Mouse (Mus musculus): Measurements from ENCODE around the gene Eaf2. TPM values are rescaled to one million over a fixed set of nuclear protein-coding genes. Genes with fewer than 3 reads are reported as not detected.

The Eaf2 gene
- total and polyA plus RNA-seq, 3 experiments: 3.5 to 7.4 (median 5.0) TPM

GRCm38 (mm10) chr16:36771703-36772102 lies 103.1 kb downstream of the Eaf2 start:
- H3K4me1 ChIP-seq (ENCODE audit: control insufficient read depth in 1 of 2, insufficient read depth in 2 of 2): peaks cover 3 to 5% of the 10 kb centered on the region in 2 experiments; a peak in 2 of 4 replicates
- H3K79me2 ChIP-seq (replicated peaks; ENCODE audit: control insufficient read depth, extremely low read depth, insufficient read depth, poor library complexity, severe bottlenecking): no peaks in the 10 kb centered on the region
- H3K4me2 ChIP-seq (ENCODE audit: insufficient read depth, low read depth, poor library complexity, severe bottlenecking): no peak overlapping the region
- no peak overlapping the region for H3K27ac ChIP-seq (ENCODE audit: insufficient read depth, low read depth)
- no peaks in the 10 kb centered on the region for H3K9me3 ChIP-seq (replicated peaks; ENCODE audit: low read length)
- peaks cover 1% of the 10 kb centered on the region for H3K27me3 ChIP-seq (replicated peaks)
- in situ Hi-C loops (cut with MboI; ENCODE audit: low pct_ligation_motif_present, low pct_unique_long_range_greater_than_20kb, low sequenced_read_pairs): no loop called here
- H3K4me3 ChIP-seq (replicated peaks in 1 of 3; ENCODE audit: low read depth in 2 of 3, low read length in 2 of 3, poor library complexity in 1 of 3): no peak overlapping the region
- TF ChIP-seq UBTF (IDR thresholded peaks at IDR 0.05; ENCODE audit: low read depth, low read length) (no peak), NRF1 (IDR thresholded peaks at IDR 0.05; ENCODE audit: low read depth, low read length) (no peak), RAD21 (IDR thresholded peaks at IDR 0.05; ENCODE audit: low read depth, low read length) (no peak), JUN (IDR thresholded peaks at IDR 0.05; ENCODE audit: insufficient read depth, low read depth, low read length) (no peak), GABPA (IDR thresholded peaks at IDR 0.05; ENCODE audit: insufficient replicate concordance, low read depth, low read length) (no peak), EP300 (IDR thresholded peaks at IDR 0.05; ENCODE audit: low read length) (no peak), PAX5 (IDR thresholded peaks at IDR 0.05; ENCODE audit: low read length) (no peak), CHD2 (IDR thresholded peaks at IDR 0.05; ENCODE audit: low read length) (no peak), SIN3A (IDR thresholded peaks at IDR 0.05; ENCODE audit: low read length) (no peak), CHD1 (IDR thresholded peaks at IDR 0.05; ENCODE audit: low read depth, low read length) (no peak), NELFE (IDR thresholded peaks at IDR 0.05; ENCODE audit: low read depth, low read length) (no peak), BHLHE40 (IDR thresholded peaks at IDR 0.05; ENCODE audit: low read depth, low read length) (no peak)
- H3K9ac ChIP-seq (ENCODE audit: insufficient read depth, low read depth): no peak overlapping the region
- dilution Hi-C loops (cut with MboI; ENCODE audit: extremely low pct_ligation_motif_present, extremely low pct_unique_long_range_greater_than_20kb, low sequenced_read_pairs): no loop called here
- no peaks in the 10 kb centered on the region for H3K36me3 ChIP-seq (replicated peaks in 1 of 2; ENCODE audit: control insufficient read depth in 1 of 2, insufficient read depth in 1 of 2, low read length in 1 of 2)
- no peak for DNase-seq (ENCODE audit: extremely low read depth)

GRCm38 (mm10) chr16:36771244-36771643 lies 103.6 kb downstream of the Eaf2 start:
- peaks cover 1% of the 10 kb centered on the region for H3K27me3 ChIP-seq (replicated peaks)
- no peaks in the 10 kb centered on the region for H3K36me3 ChIP-seq (replicated peaks in 1 of 2; ENCODE audit: control insufficient read depth in 1 of 2, insufficient read depth in 1 of 2, low read length in 1 of 2)
- no peaks in the 10 kb centered on the region for H3K79me2 ChIP-seq (replicated peaks; ENCODE audit: control insufficient read depth, extremely low read depth, insufficient read depth, poor library complexity, severe bottlenecking)
- H3K4me2 ChIP-seq (ENCODE audit: insufficient read depth, low read depth, poor library complexity, severe bottlenecking): no peak overlapping the region
- in situ Hi-C loops (cut with MboI; ENCODE audit: low pct_ligation_motif_present, low pct_unique_long_range_greater_than_20kb, low sequenced_read_pairs): no loop called here
- H3K9me3 ChIP-seq (replicated peaks; ENCODE audit: low read length): no peaks in the 10 kb centered on the region
- H3K27ac ChIP-seq (ENCODE audit: insufficient read depth, low read depth): no peak overlapping the region
- peaks cover 3 to 5% of the 10 kb centered on the region in 2 experiments; a peak in 2 of 4 replicates for H3K4me1 ChIP-seq (ENCODE audit: control insufficient read depth in 1 of 2, insufficient read depth in 2 of 2)
- no peak overlapping the region for H3K9ac ChIP-seq (ENCODE audit: insufficient read depth, low read depth)
- dilution Hi-C loops (cut with MboI; ENCODE audit: extremely low pct_ligation_motif_present, extremely low pct_unique_long_range_greater_than_20kb, low sequenced_read_pairs): no loop called here
- TF ChIP-seq NELFE (IDR thresholded peaks at IDR 0.05; ENCODE audit: low read depth, low read length) (no peak), ZMIZ1 (IDR thresholded peaks at IDR 0.05; ENCODE audit: low read depth, low read length) (no peak), POLR2AphosphoS2 (IDR thresholded peaks at IDR 0.05; ENCODE audit: low read depth, low read length) (no peak), IRF4 (IDR thresholded peaks at IDR 0.05; ENCODE audit: low read depth, low read length) (no peak)
- H3K4me3 ChIP-seq (replicated peaks in 1 of 3; ENCODE audit: low read depth in 2 of 3, low read length in 2 of 3, poor library complexity in 1 of 3): no peak overlapping the region
- DNase-seq (ENCODE audit: extremely low read depth): no peak
